14 mouse cellular contexts compared by ENCODE assay signal in genomic region chr8:70317872-70318271, GRCm38 (mm10). TPM values are rescaled to one million over a fixed set of nuclear protein-coding genes. Genes with fewer than 3 reads are reported as not detected.
DNase-seq lines count a peak whose midpoint lies in the region; ATAC-seq lines count a peak whose summit lies in the region.
"Had no signal": no experiment of that assay in that cellular context is flagged by ENCODE, and none has a peak within 500 bp of the region (broad histone marks: within the 10 kb centered on the region; RNA-seq: fewer than 3 reads in every experiment).

No protein-coding gene starts in this region.

- WGBS in embryonic facial prominence, embryonic 12.5 days, result 85% methylated on average over 5 of the region's 5 CpGs
- 85% methylated on average over 5 of the region's 5 CpGs for WGBS in forebrain, embryonic 13.5 days
- WGBS in hindbrain, embryonic 15.5 days, result 87% methylated on average over 5 of the region's 5 CpGs
- WGBS in midbrain, embryonic 14.5 days, result 82% methylated on average over 5 of the region's 5 CpGs

- H3K9me3 ChIP-seq in embryonic facial prominence, embryonic 12.5 days, result no peaks in the 10 kb centered on the region
- no peaks in the 10 kb centered on the region for H3K9me3 ChIP-seq in forebrain, embryonic 13.5 days (replicated peaks)
- no peaks in the 10 kb centered on the region for H3K9me3 ChIP-seq in hindbrain, embryonic 15.5 days
- no peaks in the 10 kb centered on the region for H3K9me3 ChIP-seq in midbrain, embryonic 14.5 days (ENCODE audit: control insufficient read depth, low read length)
- H3K9me3 ChIP-seq: liver, embryonic 15.5 days had no signal

- no peak overlapping the region for H3K9ac ChIP-seq in embryonic facial prominence, embryonic 12.5 days
- peak overlapping the region; percentile 85; the same call in 1 of the 2 replicates for H3K9ac ChIP-seq in forebrain, embryonic 13.5 days
- no peak overlapping the region for H3K9ac ChIP-seq in hindbrain, embryonic 15.5 days
- H3K9ac ChIP-seq in midbrain, embryonic 14.5 days (replicated peaks; ENCODE audit: low read length), result no peak overlapping the region; the same call in 1 of the 2 replicates
- H3K9ac ChIP-seq: liver, embryonic 15.5 days had no signal

- DNase-seq in midbrain, embryonic 14.5 days, result no peak
- no peak for DNase-seq in ovary, postnatal 10 days (ENCODE audit: low spot score)
- no peak for DNase-seq in layer of hippocampus, postnatal 25 days (ENCODE audit: extremely low spot score in 1 of 2, low spot score in 1 of 2)
- no peak for DNase-seq in layer of hippocampus, adult 9-11 months
- DNase-seq: kidney, adult 18-20 months had no signal

- ATAC-seq in embryonic facial prominence, embryonic 12.5 days (ENCODE audit: insufficient number of reproducible peaks, insufficient read depth, low FRiP score, low TSS enrichment), result no peak
- ATAC-seq in forebrain, embryonic 13.5 days, result no peak
- no peak for ATAC-seq in hindbrain, embryonic 15.5 days (ENCODE audit: low FRiP score, low read depth)
- no peak for ATAC-seq in midbrain, embryonic 14.5 days (ENCODE audit: low FRiP score, low TSS enrichment)
- ATAC-seq in monocyte, adult 5-6 weeks (replicated peaks; ENCODE audit: insufficient number of reproducible peaks, low FRiP score, low TSS enrichment, poor library complexity, severe bottlenecking), result no peak

- peaks cover 27% of the 10 kb centered on the region for H3K4me1 ChIP-seq in embryonic facial prominence, embryonic 12.5 days
- H3K4me1 ChIP-seq in forebrain, embryonic 13.5 days, result peaks cover 38% of the 10 kb centered on the region
- peaks cover 40% of the 10 kb centered on the region for H3K4me1 ChIP-seq in hindbrain, embryonic 15.5 days (replicated peaks)
- peaks cover 29% of the 10 kb centered on the region for H3K4me1 ChIP-seq in midbrain, embryonic 14.5 days (ENCODE audit: control insufficient read depth, insufficient read depth, low read length)

- peaks cover 14% of the 10 kb centered on the region for H3K36me3 ChIP-seq in embryonic facial prominence, embryonic 12.5 days
- H3K36me3 ChIP-seq in forebrain, embryonic 13.5 days (ENCODE audit: poor library complexity, severe bottlenecking), result peaks cover 52% of the 10 kb centered on the region
- H3K36me3 ChIP-seq in hindbrain, embryonic 15.5 days, result peaks cover 37% of the 10 kb centered on the region
- H3K36me3 ChIP-seq in midbrain, embryonic 14.5 days (ENCODE audit: control insufficient read depth, insufficient read depth, low read length), result peaks cover 46% of the 10 kb centered on the region

- H3K27ac ChIP-seq in embryonic facial prominence, embryonic 12.5 days, result peak overlapping the region; percentile 83
- H3K27ac ChIP-seq in forebrain, embryonic 13.5 days, result peak overlapping the region; percentile 95
- peak overlapping the region; percentile 88 for H3K27ac ChIP-seq in hindbrain, embryonic 15.5 days (replicated peaks)
- peak overlapping the region; percentile 95 for H3K27ac ChIP-seq in midbrain, embryonic 14.5 days (replicated peaks; ENCODE audit: low read depth, low read length)
- H3K27ac ChIP-seq: liver, embryonic 15.5 days; macrophage had no signal

- peak overlapping the region; percentile 68; the same call in 1 of the 2 replicates for H3K4me2 ChIP-seq in embryonic facial prominence, embryonic 12.5 days (replicated peaks)
- peak overlapping the region; percentile 81 for H3K4me2 ChIP-seq in forebrain, embryonic 13.5 days
- peak overlapping the region; percentile 85 for H3K4me2 ChIP-seq in hindbrain, embryonic 15.5 days
- peak overlapping the region; percentile 88 for H3K4me2 ChIP-seq in midbrain, embryonic 14.5 days (ENCODE audit: low read length)
- H3K4me2 ChIP-seq: liver, embryonic 15.5 days had no signal

- no peak overlapping the region for H3K4me3 ChIP-seq in embryonic facial prominence, embryonic 12.5 days
- H3K4me3 ChIP-seq in forebrain, embryonic 13.5 days, result peak overlapping the region; percentile 61; the same call in 1 of the 2 replicates
- H3K4me3 ChIP-seq in hindbrain, embryonic 15.5 days, result peak overlapping the region; percentile 76; the same call in 1 of the 2 replicates
- H3K4me3 ChIP-seq in midbrain, embryonic 14.5 days (replicated peaks; ENCODE audit: low read depth, low read length), result 0 out of 2 replicates have a peak overlapping the region, but pooled peaks have one; percentile 63
- H3K4me3 ChIP-seq: liver, embryonic 15.5 days had no signal

- H3K27me3 ChIP-seq in embryonic facial prominence, embryonic 12.5 days, result no peaks in the 10 kb centered on the region
- no peaks in the 10 kb centered on the region for H3K27me3 ChIP-seq in forebrain, embryonic 13.5 days
- no peaks in the 10 kb centered on the region for H3K27me3 ChIP-seq in hindbrain, embryonic 15.5 days
- H3K27me3 ChIP-seq in midbrain, embryonic 14.5 days (ENCODE audit: control insufficient read depth, insufficient read depth, low read length), result no peaks in the 10 kb centered on the region

RNA-seq across cellular contexts. Expression of gene Cers1, which starts 2.3 kb away (rescaled TPM):
- polyA plus RNA-seq in embryonic facial prominence, embryonic 12.5 days (2016; fragmentation: Nextera tagmentation; extraction: Ambion mirVana), result 10.0 and 11.1 TPM in 2 replicates
- 18.2 and 20.1 TPM in 2 replicates for polyA plus RNA-seq in forebrain, embryonic 13.5 days (2015; fragmentation: Nextera tagmentation; extraction: Ambion mirVana)
- 37.8 and 43.2 TPM in 2 replicates for polyA plus RNA-seq in hindbrain, embryonic 15.5 days (2015; fragmentation: Nextera tagmentation; extraction: Ambion mirVana)
- 38.8 and 42.9 TPM in 2 replicates for polyA plus RNA-seq in midbrain, embryonic 14.5 days (2014; fragmentation: Nextera tagmentation; extraction: Ambion mirVana)
- not detected in 3 replicates for total RNA-seq in monocyte, adult 5-6 weeks (2017)
- 100 to 1,000 TPM; 117 to 122 TPM for total RNA-seq in layer of hippocampus, postnatal 25 days (2021)
- total RNA-seq: neutrophil, adult 5-6 weeks had no signal
- polyA plus RNA-seq: macrophage had no signal

RNA-seq across cellular contexts. Expression of gene Gdf1, which starts 11.7 kb away (rescaled TPM):
- 2.1 and 3.2 TPM in 2 replicates for polyA plus RNA-seq in embryonic facial prominence, embryonic 12.5 days (2016; fragmentation: Nextera tagmentation; extraction: Ambion mirVana)
- polyA plus RNA-seq in forebrain, embryonic 13.5 days (2015; fragmentation: Nextera tagmentation; extraction: Ambion mirVana), result 0.89 and 2.5 TPM in 2 replicates
- polyA plus RNA-seq in hindbrain, embryonic 15.5 days (2015; fragmentation: Nextera tagmentation; extraction: Ambion mirVana), result 2.8 and 7.8 TPM in 2 replicates
- not detected in 2 replicates for polyA plus RNA-seq in midbrain, embryonic 14.5 days (2014; fragmentation: Nextera tagmentation; extraction: Ambion mirVana)
- not detected in 3 replicates for total RNA-seq in monocyte, adult 5-6 weeks (2017)
- total RNA-seq in layer of hippocampus, postnatal 25 days (2021), result 10 to 100 TPM; 14.1 to 19.4 TPM
- total RNA-seq: adrenal gland, adult 18-20 months; neutrophil, adult 5-6 weeks had no signal
- polyA plus RNA-seq: embryonic facial prominence, embryonic 14.5 days; macrophage had no signal

RNA-seq across cellular contexts. Expression of gene Cope, which starts 15.6 kb away (rescaled TPM):
- polyA plus RNA-seq in embryonic facial prominence, embryonic 12.5 days (2016; fragmentation: Nextera tagmentation; extraction: Ambion mirVana), result 267 and 295 TPM in 2 replicates
- polyA plus RNA-seq in forebrain, embryonic 13.5 days (2015; fragmentation: Nextera tagmentation; extraction: Ambion mirVana), result 268 and 274 TPM in 2 replicates
- polyA plus RNA-seq in hindbrain, embryonic 15.5 days (2015; fragmentation: Nextera tagmentation; extraction: Ambion mirVana), result 291 and 295 TPM in 2 replicates
- polyA plus RNA-seq in midbrain, embryonic 14.5 days (2014; fragmentation: Nextera tagmentation; extraction: Ambion mirVana), result 274 and 309 TPM in 2 replicates
- 79.7 to 131 TPM (median 108 TPM) in 3 replicates for total RNA-seq in monocyte, adult 5-6 weeks (2017)
- total RNA-seq in layer of hippocampus, postnatal 25 days (2021), result 100 to 1,000 TPM; 123 to 141 TPM

RNA-seq across cellular contexts. Expression of gene Ddx49, which starts 15.6 kb away (rescaled TPM):
- polyA plus RNA-seq in embryonic facial prominence, embryonic 12.5 days (2016; fragmentation: Nextera tagmentation; extraction: Ambion mirVana), result 54.8 and 58.9 TPM in 2 replicates
- polyA plus RNA-seq in forebrain, embryonic 13.5 days (2015; fragmentation: Nextera tagmentation; extraction: Ambion mirVana), result 52.4 and 53.7 TPM in 2 replicates
- polyA plus RNA-seq in hindbrain, embryonic 15.5 days (2015; fragmentation: Nextera tagmentation; extraction: Ambion mirVana), result 44.2 and 46.3 TPM in 2 replicates
- polyA plus RNA-seq in midbrain, embryonic 14.5 days (2014; fragmentation: Nextera tagmentation; extraction: Ambion mirVana), result 44.8 and 48.8 TPM in 2 replicates
- total RNA-seq in monocyte, adult 5-6 weeks (2017), result 74.6 to 94.0 TPM (median 75.3 TPM) in 3 replicates
- 10 to 100 TPM; 44.7 to 47.5 TPM for total RNA-seq in layer of hippocampus, postnatal 25 days (2021)

RNA-seq across cellular contexts. Expression of gene Upf1, which starts 35.2 kb away (rescaled TPM):
- polyA plus RNA-seq in embryonic facial prominence, embryonic 12.5 days (2016; fragmentation: Nextera tagmentation; extraction: Ambion mirVana), result 33.7 and 36.0 TPM in 2 replicates
- 14.2 and 16.3 TPM in 2 replicates for polyA plus RNA-seq in forebrain, embryonic 13.5 days (2015; fragmentation: Nextera tagmentation; extraction: Ambion mirVana)
- polyA plus RNA-seq in hindbrain, embryonic 15.5 days (2015; fragmentation: Nextera tagmentation; extraction: Ambion mirVana), result 14.5 and 15.1 TPM in 2 replicates
- 16.9 and 18.4 TPM in 2 replicates for polyA plus RNA-seq in midbrain, embryonic 14.5 days (2014; fragmentation: Nextera tagmentation; extraction: Ambion mirVana)
- 21.5 to 44.5 TPM (median 27.6 TPM) in 3 replicates for total RNA-seq in monocyte, adult 5-6 weeks (2017)
- 10 to 100 TPM; 61.8 to 66.1 TPM for total RNA-seq in layer of hippocampus, postnatal 25 days (2021)
